Comparison of ENCODE assay signal across 27 mouse cellular contexts in the genomic region with DNA sequence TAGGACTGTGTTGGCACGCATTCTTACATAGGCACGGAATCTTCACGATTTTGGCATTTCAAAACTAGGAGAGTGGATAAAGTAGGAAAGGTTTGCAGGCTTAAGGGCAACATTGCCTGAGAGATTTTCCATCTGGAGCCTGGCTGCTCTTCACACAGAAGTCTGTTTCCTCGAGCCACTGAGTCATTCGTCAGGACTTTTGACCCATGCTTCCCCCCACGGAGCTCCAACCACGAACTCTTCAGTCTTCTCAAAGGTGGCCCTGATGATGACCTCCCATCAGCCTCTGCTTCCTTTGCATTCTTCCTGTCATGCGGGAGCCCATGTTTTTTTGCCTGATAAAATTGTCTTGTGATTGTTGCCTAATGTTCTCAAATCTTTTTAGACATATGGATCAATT.
DNase-seq lines count a peak whose midpoint lies in the region; ATAC-seq and TF ChIP-seq lines count a peak whose summit lies in the region.
"Had no signal": no experiment of that assay in that cellular context is flagged by ENCODE, and none has a peak within 500 bp of the region (broad histone marks: within the 10 kb centered on the region; RNA-seq: fewer than 3 reads in every experiment).

No protein-coding gene starts in this region.

- no peak overlapping the region for H3K4me2 ChIP-seq in lung, embryonic 14.5 days
- H3K4me2 ChIP-seq: embryonic facial prominence, embryonic 13.5 days; heart, embryonic 13.5 days; hindbrain, embryonic 12.5 days; hindbrain, embryonic 15.5 days had no signal

- no peaks in the 10 kb centered on the region for H3K27me3 ChIP-seq in lung, embryonic 14.5 days (ENCODE audit: insufficient read depth, low read length)
- H3K27me3 ChIP-seq: embryonic facial prominence, embryonic 13.5 days; heart, embryonic 13.5 days; hindbrain, embryonic 12.5 days; hindbrain, embryonic 15.5 days had no signal

- ATAC-seq in lung, embryonic 14.5 days (ENCODE audit: insufficient read depth): no peak
- ATAC-seq: CD4-positive, CD25-positive, alpha-beta regulatory T cell, adult 4 months; forebrain, embryonic 14.5 days; forebrain, postnatal 0 days; Patski had no signal

- H3K36me3 ChIP-seq in lung, embryonic 14.5 days (ENCODE audit: insufficient read depth): no peaks in the 10 kb centered on the region
- H3K36me3 ChIP-seq: embryonic facial prominence, embryonic 10.5 days; embryonic facial prominence, embryonic 13.5 days; heart, embryonic 10.5 days; heart, embryonic 13.5 days; hindbrain, embryonic 12.5 days; hindbrain, embryonic 15.5 days had no signal

- no peak overlapping the region for H3K27ac ChIP-seq in lung, embryonic 14.5 days (ENCODE audit: low read depth)
- H3K27ac ChIP-seq: embryonic facial prominence, embryonic 10.5 days; embryonic facial prominence, embryonic 13.5 days; heart, adult 2 months; heart, embryonic 10.5 days; heart, embryonic 13.5 days; hindbrain, embryonic 12.5 days; hindbrain, embryonic 15.5 days had no signal

- H3K9ac ChIP-seq in lung, embryonic 14.5 days: no peak overlapping the region
- H3K9ac ChIP-seq: embryonic facial prominence, embryonic 13.5 days; forebrain, postnatal 0 days; heart, embryonic 13.5 days; hindbrain, embryonic 12.5 days; hindbrain, embryonic 15.5 days had no signal

- WGBS in lung, embryonic 14.5 days: 45% methylated on average over 8 of the region's 8 CpGs

- no peak overlapping the region for H3K4me3 ChIP-seq in lung, embryonic 14.5 days (ENCODE audit: low read depth, low read length)
- H3K4me3 ChIP-seq: embryonic facial prominence, embryonic 10.5 days; embryonic facial prominence, embryonic 13.5 days; heart, adult 2 months; heart, embryonic 10.5 days; heart, embryonic 13.5 days; hindbrain, embryonic 12.5 days; hindbrain, embryonic 15.5 days had no signal

- no peak for TF ChIP-seq CTCF in lung, embryonic 14.5 days (IDR thresholded peaks at IDR 0.05; ENCODE audit: low read depth)

- no peaks in the 10 kb centered on the region for H3K9me3 ChIP-seq in lung, embryonic 14.5 days (ENCODE audit: low read depth, low read length)
- H3K9me3 ChIP-seq: embryonic facial prominence, embryonic 10.5 days; embryonic facial prominence, embryonic 13.5 days; heart, embryonic 10.5 days; heart, embryonic 13.5 days; hindbrain, embryonic 12.5 days; hindbrain, embryonic 15.5 days had no signal

- H3K4me1 ChIP-seq in lung, embryonic 14.5 days (ENCODE audit: insufficient read depth): no peaks in the 10 kb centered on the region
- H3K4me1 ChIP-seq: embryonic facial prominence, embryonic 10.5 days; embryonic facial prominence, embryonic 13.5 days; heart, embryonic 10.5 days; heart, embryonic 13.5 days; hindbrain, embryonic 12.5 days; hindbrain, embryonic 15.5 days had no signal

- peak; percentile 9 for DNase-seq in embryo, embryonic 10.5 days (ENCODE audit: low spot score)
- no peak for DNase-seq in embryo, embryonic 9.5 days (ENCODE audit: extremely low spot score)
- peak; percentile 2 for DNase-seq in lung, embryonic 14.5 days
- DNase-seq in lung, postnatal 14 days: no peak
- peak; percentile 18 for DNase-seq in adipocyte (ENCODE audit: low spot score)
- peak; percentile 29 for DNase-seq in fibroblast of lung, adult 2 months (ENCODE audit: low read depth)
- no peak for DNase-seq in cerebellum, postnatal 25 days
- no peak for DNase-seq in spleen, postnatal 36 days (ENCODE audit: low spot score in 2 of 2)
- DNase-seq: adrenal gland, adult 2 months; adrenal gland, postnatal 14 days; cerebellum, adult 11-12 months; cerebellum, adult 8-10 months; cerebellum, postnatal 10 days; forebrain, postnatal 0 days; gastrocnemius, postnatal 10 days; gastrocnemius, postnatal 36 days; heart, adult 2 months; kidney, adult 11 months had no signal

Comparison
In these comparisons a context has a peak if more than half of its experiments do, and no peak if none do; other contexts are left out.
1. DNase-seq: peak in embryo, embryonic 10.5 days (single experiment), lung, embryonic 14.5 days (single experiment), adipocyte (single experiment) and fibroblast of lung, adult 2 months (single experiment); none in embryo, embryonic 9.5 days (single experiment), lung, postnatal 14 days (single experiment), cerebellum, postnatal 25 days (0 of 2) and spleen, postnatal 36 days (0 of 2).